Mouse (Mus musculus): ENCODE results near the gene Mfsd2b.
A peak's percentile ranks its signal among the peaks of the same experiment; 100 is the strongest.
"Not testable (repeated sequence)": the region's sequence is repeated elsewhere in the genome, so short reads cannot be mapped to it uniquely, and the experiment has no call there.

The Mfsd2b gene

GRCm38 (mm10) chr12:4874161-4874927 lies at the start of gene Mfsd2b:
TSS of gene Mfsd2b (minus strand) at chr12:4874359.
- DNase-seq = peak; percentile 86

GRCm38 (mm10) chr12:4917805-4918591 lies 43.8 kb upstream of the Mfsd2b start:
- DNase-seq = peak; percentile 76

- DNase-seq = peak; percentile 97
Observed at GRCm38 (mm10) chr12:4916994-4917804, 43.0 kb upstream of the Mfsd2b start, which contains the start of gene Atad2b. TSS of gene Atad2b (plus strand) at chr12:4917353.

- no peak for DNase-seq
Observed at GRCm38 (mm10) chr12:4914944-4915343, 40.8 kb upstream of the Mfsd2b start.

GRCm38 (mm10) chr12:4914441-4914840 lies 40.3 kb upstream of the Mfsd2b start:
- no peak for DNase-seq

- DNase-seq = no peak
Observed at GRCm38 (mm10) chr12:4911716-4912115, 37.6 kb upstream of the Mfsd2b start.

- not testable (repeated sequence) for DNase-seq
Observed at GRCm38 (mm10) chr12:4910496-4910895, 36.3 kb upstream of the Mfsd2b start.

GRCm38 (mm10) chr12:4908391-4908790 lies 34.2 kb upstream of the Mfsd2b start:
- DNase-seq = no peak

- peak; percentile 95 for DNase-seq
Observed at GRCm38 (mm10) chr12:4906951-4907906, 33.1 kb upstream of the Mfsd2b start, which contains the start of gene Ubxn2a. TSS of gene Ubxn2a (minus strand) at chr12:4907705.

- no peak for DNase-seq
Observed at GRCm38 (mm10) chr12:4906476-4906875, 32.3 kb upstream of the Mfsd2b start.

GRCm38 (mm10) chr12:4905946-4906345 lies 31.8 kb upstream of the Mfsd2b start:
- DNase-seq = peak; percentile 3

GRCm38 (mm10) chr12:4898024-4898423 lies 23.9 kb upstream of the Mfsd2b start:
- no peak for DNase-seq

- DNase-seq = no peak
Observed at GRCm38 (mm10) chr12:4889891-4890290, 15.7 kb upstream of the Mfsd2b start.

- DNase-seq = no peak
Observed at GRCm38 (mm10) chr12:4889251-4889650, 15.1 kb upstream of the Mfsd2b start.

- no peak for DNase-seq
Observed at GRCm38 (mm10) chr12:4888739-4889138, 14.6 kb upstream of the Mfsd2b start.

- not testable (repeated sequence) for DNase-seq
Observed at GRCm38 (mm10) chr12:4886581-4886980, 12.4 kb upstream of the Mfsd2b start.

- DNase-seq = no peak
Observed at GRCm38 (mm10) chr12:4885062-4885461, 10.9 kb upstream of the Mfsd2b start.

GRCm38 (mm10) chr12:4882086-4882485 lies 7.9 kb upstream of the Mfsd2b start:
- DNase-seq = no peak

- no peak for DNase-seq
Observed at GRCm38 (mm10) chr12:4879048-4879447, 4.9 kb upstream of the Mfsd2b start.

GRCm38 (mm10) chr12:4878296-4878783 lies 4.2 kb upstream of the Mfsd2b start:
- DNase-seq = no peak

- DNase-seq = no peak
Observed at GRCm38 (mm10) chr12:4875623-4876022, 1.5 kb upstream of the Mfsd2b start.

GRCm38 (mm10) chr12:4873531-4873930 lies 628 bp downstream of the Mfsd2b start:
- DNase-seq = no peak

Measured in embryo, embryonic 11 days (tissue).